Mouse (Mus musculus) megakaryocyte-erythroid progenitor cell, adult 5-6 weeks (primary cell): ENCODE results near the gene Crip2. TPM values are rescaled to one million over a fixed set of nuclear protein-coding genes. Genes with fewer than 3 reads are reported as not detected.
A peak's percentile ranks its signal among the peaks of the same experiment; 100 is the strongest.

Experiments used
- ATAC-seq: replicated peaks from 2 replicates; pipeline ENCODE4 v1.8.0; 2016; ENCODE audit warnings: mild to moderate bottlenecking, inconsistent platforms; ENCODE audit not compliant: severe bottlenecking, poor library complexity, low FRiP score, low TSS enrichment
- total RNA-seq, 2 experiments: library from RNA; stranded (forward) in 1 of 2; stranded (reverse) in 1 of 2; fragments of 200-1000, 215-1000 nt in 1 of 2; fragments of >200 nt in 1 of 2; fragmentation: Nextera tagmentation in 1 of 2; gene quantifications; 2 replicates each; pipeline ENCODE4 v1.2.3; 2014 to 2017

Crip2 gene
- 26.1 and 45.9 TPM in 2 replicates for total RNA-seq (2014; fragmentation: Nextera tagmentation)
- 11.6 and 18.2 TPM in 2 replicates for total RNA-seq (2017)

- peak; percentile 57 for ATAC-seq
Measured at GRCm38 (mm10) chr12:113139908-113140615, at the start of gene Crip2. Crip2 (plus strand) TSS chr12:113140236.

- no peak for ATAC-seq
Measured at GRCm38 (mm10) chr12:113097040-113097439, 43.0 kb upstream of the Crip2 start.

- peak; percentile 28 for ATAC-seq
Measured at GRCm38 (mm10) chr12:113097749-113098281, 42.2 kb upstream of the Crip2 start, which contains the start of gene Mta1. Mta1 (plus strand) TSS chr12:113098278.

- ATAC-seq = 0 out of 2 replicates have a peak, but pooled peaks have one; percentile 8
Measured at GRCm38 (mm10) chr12:113098530-113099151, 41.4 kb upstream of the Crip2 start.

GRCm38 (mm10) chr12:113099470-113100237 lies 40.4 kb upstream of the Crip2 start:
- ATAC-seq = 0 out of 2 replicates have a peak, but pooled peaks have one; percentile 12

GRCm38 (mm10) chr12:113100448-113101076 lies 39.5 kb upstream of the Crip2 start:
- peak; percentile 31; the same call in 1 of the 2 replicates for ATAC-seq

- no peak for ATAC-seq
Measured at GRCm38 (mm10) chr12:113101251-113101960, 38.6 kb upstream of the Crip2 start.

GRCm38 (mm10) chr12:113102461-113102860 lies 37.6 kb upstream of the Crip2 start:
- ATAC-seq = peak; percentile 46; the same call in 1 of the 2 replicates

- peak; percentile 20; the same call in 1 of the 2 replicates for ATAC-seq
Measured at GRCm38 (mm10) chr12:113103846-113104451, 36.1 kb upstream of the Crip2 start.

- ATAC-seq = no peak
Measured at GRCm38 (mm10) chr12:113106386-113106785, 33.6 kb upstream of the Crip2 start.

- ATAC-seq = peak; percentile 88
Measured at GRCm38 (mm10) chr12:113107431-113108124, 32.5 kb upstream of the Crip2 start.

GRCm38 (mm10) chr12:113108528-113109283 lies 31.3 kb upstream of the Crip2 start:
- ATAC-seq = no peak

- no peak for ATAC-seq
Measured at GRCm38 (mm10) chr12:113109801-113110200, 30.2 kb upstream of the Crip2 start.

- ATAC-seq = no peak
Measured at GRCm38 (mm10) chr12:113114141-113114540, 25.9 kb upstream of the Crip2 start.

GRCm38 (mm10) chr12:113114856-113115538 lies 25.0 kb upstream of the Crip2 start:
- ATAC-seq = no peak
